Mouse (Mus musculus) midbrain, embryonic 11.5 days (tissue): ENCODE data around the gene Trmt10b. TPM values are rescaled to one million over a fixed set of nuclear protein-coding genes. Genes with fewer than 3 reads are reported as not detected.
A peak's percentile ranks its signal among the peaks of the same experiment; 100 is the strongest.

Experiments used
- ATAC-seq: fragments of 200-750 bp; cut with Nextera tagmentation; 2 replicates; pipeline ENCODE4 v1.8.0; 2017; ENCODE audit warnings: moderate TSS enrichment, moderate library complexity; ENCODE audit not compliant: low FRiP score
- DNase-seq: peaks from one replicate; pipeline ENCODE4 v3.0.0; 2015; ENCODE audit warnings: low spot score; ENCODE audit errors: missing footprints
- H3K27ac ChIP-seq: fragments of 300-500 bp; sonication (generic); 2 replicates; pipeline ENCODE4 v1.5.1; 2014; ENCODE audit warnings: low read depth, low read length
- H3K27me3 ChIP-seq: fragments of 300-500 bp; sonication (generic); 2 replicates; pipeline ENCODE4 v1.6.1; 2014; ENCODE audit warnings: mild to moderate bottlenecking, low read length, moderate library complexity, mixed read lengths; ENCODE audit not compliant: control insufficient read depth, insufficient read depth
- H3K36me3 ChIP-seq: fragments of 300-500 bp; sonication (generic); 2 replicates; pipeline ENCODE4 v1.6.1; 2014; ENCODE audit warnings: mild to moderate bottlenecking, low read length, moderate library complexity, mixed read lengths; ENCODE audit not compliant: control insufficient read depth, insufficient read depth
- H3K4me1 ChIP-seq: fragments of 300-500 bp; sonication (generic); 2 replicates; pipeline ENCODE4 v1.6.1; 2014; ENCODE audit warnings: low read length; ENCODE audit not compliant: control insufficient read depth, insufficient read depth
- H3K4me2 ChIP-seq: fragments of 300-500 bp; sonication (generic); 2 replicates; pipeline ENCODE4 v1.6.1; 2014; ENCODE audit warnings: mild to moderate bottlenecking, moderate library complexity
- H3K4me3 ChIP-seq: fragments of 300-500 bp; sonication (generic); 2 replicates; pipeline ENCODE4 v1.5.1; 2014; ENCODE audit warnings: low read depth, low read length
- H3K9ac ChIP-seq: fragments of 300-500 bp; sonication (generic); 2 replicates; pipeline ENCODE4 v1.6.1; 2014; ENCODE audit warnings: low read length
- H3K9me3 ChIP-seq: fragments of 300-500 bp; sonication (generic); 2 replicates; pipeline ENCODE4 v1.6.1; 2016; ENCODE audit warnings: low read length; ENCODE audit not compliant: control insufficient read depth
- WGBS: fragments of 180-500 bp; shearing (Covaris S2); extraction: QIAGEN DNeasy Blood & Tissue Kit; methylation state at CpG from one replicate; pipeline ENCODE4 v1.1.7; 2014; 5-methylcytosine and 5-hydroxymethylcytosine counted together
- polyA plus RNA-seq: library from polyadenylated mRNA; unstranded; fragments of >200 nt; fragmentation: Nextera tagmentation; extraction: Ambion mirVana; gene quantifications from 2 replicates; pipeline ENCODE4 v1.2.1, GENCODE M21; 2014

The Trmt10b gene
- polyA plus RNA-seq = 20.5 and 25.4 TPM in 2 replicates

GRCm38 (mm10) chr4:45296662-45297564 is at the start of gene Trmt10b:
Gene Trmt10b, plus strand, starts transcription at chr4:45297127.
- Histone ChIP-seq H3K9me3 (no peaks in the 10 kb centered on the region), H3K36me3 (no peaks in the 10 kb centered on the region), H3K27me3 (no peaks in the 10 kb centered on the region), H3K9ac (peak within 1 kb of the TSS; percentile 66), H3K4me3 (peak within 1 kb of the TSS; percentile 58), H3K4me1 (peaks cover 3% of the 10 kb centered on the region; the same call in 1 of the 2 replicates), H3K4me2 (peak within 1 kb of the TSS; percentile 80), H3K27ac (no peak within 1 kb of the TSS)
- ATAC-seq (peak; percentile 88), DNase-seq (peak; percentile 98)
- WGBS = 23% methylated on average over 27 of the region's 27 CpGs

DNA sequence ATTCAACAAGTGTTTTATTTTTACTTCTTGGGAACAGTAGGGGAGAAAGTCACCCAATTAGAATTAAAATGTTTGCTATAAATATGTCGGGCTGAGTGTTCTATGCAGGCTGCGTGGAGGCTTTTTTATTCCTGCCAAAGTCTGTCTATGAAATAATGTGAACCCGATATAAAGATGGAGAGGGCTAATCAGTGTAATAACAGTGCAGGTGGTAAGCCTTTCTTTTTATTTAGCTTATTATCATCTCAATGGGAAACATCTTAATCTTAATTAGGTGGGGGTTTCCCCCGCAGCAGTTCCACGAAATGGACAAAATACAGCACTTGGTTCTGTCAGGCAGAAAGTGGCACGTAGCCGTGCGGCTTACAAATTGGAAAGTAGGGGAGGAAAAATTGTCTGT is 45.7 kb upstream of the Trmt10b start:
- H3K4me3 ChIP-seq = no peak overlapping the region

GRCm38 (mm10) chr4:45252861-45253262 is 44.1 kb upstream of the Trmt10b start:
- no peaks in the 10 kb centered on the region for H3K9me3 ChIP-seq
- WGBS = 61% methylated on average over 9 of the region's 9 CpGs
- peak; percentile 83 for DNase-seq
- no peak overlapping the region for H3K4me2 ChIP-seq
- no peak overlapping the region for H3K9ac ChIP-seq
- no peak overlapping the region for H3K4me3 ChIP-seq
- no peaks in the 10 kb centered on the region for H3K27me3 ChIP-seq
- H3K36me3 ChIP-seq = no peaks in the 10 kb centered on the region
- ATAC-seq = no peak
- no peak overlapping the region for H3K27ac ChIP-seq
- peaks cover 11% of the 10 kb centered on the region for H3K4me1 ChIP-seq

More for the DNA sequence above, 45.7 kb upstream of the Trmt10b start:
- peak; percentile 23 for DNase-seq
- Histone ChIP-seq H3K27me3 (no peaks in the 10 kb centered on the region), H3K9ac (no peak overlapping the region), H3K4me1 (peaks cover 11% of the 10 kb centered on the region), H3K27ac (no peak overlapping the region), H3K36me3 (no peaks in the 10 kb centered on the region), H3K9me3 (no peaks in the 10 kb centered on the region), H3K4me2 (no peak overlapping the region)
- WGBS = 67% methylated on average over 8 of the region's 8 CpGs
- ATAC-seq = no peak

DNA sequence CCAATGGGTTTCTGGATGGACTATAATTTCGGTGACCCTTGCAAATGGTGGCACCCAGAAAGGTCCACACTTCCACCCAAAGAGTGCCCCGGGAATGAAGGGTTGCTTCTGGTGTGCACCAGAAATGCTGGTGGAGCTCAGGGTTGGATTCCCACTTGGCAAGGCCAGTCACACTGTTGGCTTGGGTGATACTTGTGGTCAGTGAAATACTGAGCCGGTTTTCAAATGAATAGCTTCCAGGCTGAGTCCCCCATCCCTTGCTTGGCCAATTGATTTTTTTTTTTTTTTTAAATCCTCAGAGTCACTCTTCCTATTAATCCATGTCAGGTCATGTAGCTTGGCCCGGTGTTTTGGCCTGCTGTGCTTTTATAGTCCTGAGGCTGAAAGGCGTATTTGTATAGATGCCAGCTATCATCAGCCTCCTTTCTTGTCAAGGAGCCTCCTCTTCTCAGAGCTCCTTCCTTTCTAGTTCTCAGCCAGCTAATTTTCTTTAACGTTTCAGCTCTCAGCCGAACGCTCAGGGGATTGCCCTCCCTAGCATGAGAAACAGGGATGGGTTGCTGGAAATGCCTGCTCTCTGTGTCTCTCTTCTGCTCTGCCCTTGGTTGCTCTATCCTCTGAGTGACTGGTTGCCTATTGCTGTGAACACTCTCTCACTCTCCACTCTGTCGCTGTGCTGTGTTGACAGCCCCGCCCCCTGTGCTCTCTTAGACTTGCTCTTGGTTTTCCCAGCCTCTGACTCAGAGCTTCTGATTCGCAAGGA is 42.9 kb upstream of the Trmt10b start:
- Histone ChIP-seq H3K27me3 (no peaks in the 10 kb centered on the region), H3K9me3 (no peaks in the 10 kb centered on the region), H3K9ac (no peak overlapping the region), H3K36me3 (no peaks in the 10 kb centered on the region), H3K4me3 (no peak overlapping the region), H3K4me2 (no peak overlapping the region), H3K4me1 (peaks cover 11% of the 10 kb centered on the region), H3K27ac (no peak overlapping the region)
- no peak for ATAC-seq
- WGBS = 31% methylated on average over 11 of the region's 11 CpGs
- DNase-seq = peak; percentile 80

DNA sequence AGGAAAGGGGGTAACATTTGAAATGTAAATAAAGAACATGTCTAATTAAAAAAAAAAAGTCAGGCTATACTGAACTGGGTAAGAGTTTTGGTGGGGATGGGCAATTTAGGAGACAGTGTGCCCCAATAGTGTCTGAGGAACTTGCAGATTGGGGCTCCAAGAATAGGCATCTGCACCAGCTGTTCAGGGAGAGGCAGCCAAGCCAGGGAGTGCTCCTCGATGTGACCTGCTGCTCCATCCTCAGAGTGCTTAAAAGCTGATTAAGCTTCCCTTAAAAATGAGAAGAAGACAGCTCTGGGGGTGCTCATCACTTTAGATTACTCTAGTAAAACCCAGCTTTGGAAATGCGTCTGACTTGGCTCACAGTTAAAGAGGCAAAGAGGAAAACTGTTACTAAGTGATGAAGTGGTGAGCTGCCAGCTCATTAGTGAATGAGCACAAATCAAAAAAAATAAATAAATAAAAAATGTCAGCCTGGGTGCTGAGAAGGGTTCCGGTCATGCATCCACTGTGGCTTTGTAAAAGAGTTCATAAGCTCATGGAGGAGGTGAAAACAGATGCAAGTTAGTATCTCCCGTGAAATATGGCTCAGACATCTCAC is 37.6 kb upstream of the Trmt10b start:
- Histone ChIP-seq H3K4me2 (no peak overlapping the region), H3K9me3 (no peaks in the 10 kb centered on the region), H3K27ac (no peak overlapping the region), H3K27me3 (no peaks in the 10 kb centered on the region), H3K36me3 (no peaks in the 10 kb centered on the region), H3K4me3 (no peak overlapping the region), H3K9ac (no peak overlapping the region), H3K4me1 (peaks cover 5% of the 10 kb centered on the region; the same call in 1 of the 2 replicates)
- 64% methylated on average over 4 of the region's 4 CpGs for WGBS
- DNase-seq = peak; percentile 33
- no peak for ATAC-seq

DNA sequence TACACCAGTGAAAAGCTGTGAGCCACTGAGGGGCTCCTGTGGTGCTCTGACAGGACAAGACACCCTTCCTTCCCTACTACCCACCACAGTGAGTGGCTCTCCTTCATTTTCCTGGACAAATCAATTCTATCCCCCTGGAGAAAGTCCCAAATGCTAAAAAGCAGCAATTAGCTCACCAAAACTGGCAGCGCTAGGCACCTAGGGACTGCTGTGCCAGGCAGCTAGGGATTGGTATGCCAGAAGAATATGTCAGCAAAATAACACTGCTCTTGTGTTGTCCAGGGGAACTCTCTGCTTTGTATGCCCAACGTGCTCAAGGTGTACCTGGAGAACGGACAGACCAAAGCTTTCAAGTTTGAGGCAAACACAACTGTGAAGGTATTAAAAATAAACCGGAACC is 35.4 kb upstream of the Trmt10b start:
- ATAC-seq (no peak), DNase-seq (no peak)
- no peak overlapping the region for H3K4me3 ChIP-seq
- no peaks in the 10 kb centered on the region for H3K4me1 ChIP-seq
- no peaks in the 10 kb centered on the region for H3K27me3 ChIP-seq
- H3K36me3 ChIP-seq = no peaks in the 10 kb centered on the region
- no peak overlapping the region for H3K27ac ChIP-seq
- no peak overlapping the region for H3K9ac ChIP-seq
- 91% methylated on average over 4 of the region's 4 CpGs for WGBS
- H3K4me2 ChIP-seq = no peak overlapping the region
- no peaks in the 10 kb centered on the region for H3K9me3 ChIP-seq

DNA sequence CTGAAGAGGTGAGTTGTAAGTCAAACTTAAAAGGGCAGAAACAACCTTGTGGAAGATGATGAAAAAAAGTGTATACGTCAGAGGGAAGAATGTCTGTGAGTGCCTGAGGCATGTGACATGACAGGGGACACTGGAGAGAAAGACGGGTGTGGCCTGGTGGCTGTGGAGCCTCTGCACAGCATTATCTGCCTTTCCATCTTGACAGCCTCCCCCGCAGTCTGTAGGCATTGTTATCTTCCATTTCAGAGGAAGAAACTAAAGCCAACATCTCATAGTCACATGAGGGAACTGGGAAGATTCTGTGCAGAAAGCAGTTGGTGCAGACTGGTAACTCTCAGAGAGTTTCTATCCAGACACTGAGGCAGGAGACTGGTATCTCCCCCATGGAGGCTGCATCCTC is 29.0 kb upstream of the Trmt10b start:
- DNase-seq = no peak
- no peaks in the 10 kb centered on the region for H3K9me3 ChIP-seq
- no peak overlapping the region for H3K4me2 ChIP-seq
- 83% methylated on average over 3 of the region's 3 CpGs for WGBS
- H3K27me3 ChIP-seq = no peaks in the 10 kb centered on the region
- H3K27ac ChIP-seq = no peak overlapping the region
- no peak overlapping the region for H3K4me3 ChIP-seq
- no peaks in the 10 kb centered on the region for H3K36me3 ChIP-seq
- H3K4me1 ChIP-seq = no peaks in the 10 kb centered on the region
- no peak for ATAC-seq
- no peak overlapping the region for H3K9ac ChIP-seq

- WGBS = 90% methylated on average over 10 of the region's 10 CpGs
- no peaks in the 10 kb centered on the region for H3K36me3 ChIP-seq
- H3K4me1 ChIP-seq = no peaks in the 10 kb centered on the region
- no peak overlapping the region for H3K9ac ChIP-seq
- ATAC-seq = no peak
- no peak overlapping the region for H3K4me2 ChIP-seq
- no peak overlapping the region for H3K27ac ChIP-seq
- H3K9me3 ChIP-seq = no peaks in the 10 kb centered on the region
- no peak overlapping the region for H3K4me3 ChIP-seq
- no peaks in the 10 kb centered on the region for H3K27me3 ChIP-seq
- no peak for DNase-seq
Measured at GRCm38 (mm10) chr4:45271041-45271452, 25.9 kb upstream of the Trmt10b start.
